Mouse (Mus musculus) hindbrain, embryonic 12.5 days (tissue): ENCODE data around the gene Ssbp2. TPM values are rescaled to one million over a fixed set of nuclear protein-coding genes. Genes with fewer than 3 reads are reported as not detected.

Experiments used
- ATAC-seq: fragments of 200-750 bp; cut with Nextera tagmentation; 2 replicates; pipeline ENCODE4 v1.8.0; 2017; ENCODE audit warnings: moderate TSS enrichment; ENCODE audit not compliant: low FRiP score
- H3K27ac ChIP-seq: fragments of 300-500 bp; sonication (generic); 2 replicates; pipeline ENCODE4 v1.5.1; 2016; ENCODE audit warnings: mild to moderate bottlenecking
- H3K27me3 ChIP-seq: fragments of 300-500 bp; sonication (generic); 2 replicates; pipeline ENCODE4 v1.6.1; 2016; ENCODE audit warnings: mild to moderate bottlenecking
- H3K36me3 ChIP-seq: fragments of 300-500 bp; sonication (generic); 2 replicates; pipeline ENCODE4 v1.6.1; 2016; ENCODE audit warnings: mild to moderate bottlenecking
- H3K4me1 ChIP-seq: fragments of 300-500 bp; sonication (generic); 2 replicates; pipeline ENCODE4 v1.6.1; 2016
- H3K4me2 ChIP-seq: fragments of 300-500 bp; sonication (generic); replicated peaks from 2 replicates; pipeline ENCODE4 v1.6.1; 2016; ENCODE audit warnings: mild to moderate bottlenecking
- H3K4me3 ChIP-seq: fragments of 300-500 bp; sonication (generic); 2 replicates; pipeline ENCODE4 v1.5.1; 2016; ENCODE audit warnings: mild to moderate bottlenecking
- H3K9ac ChIP-seq: fragments of 300-500 bp; sonication (generic); 2 replicates; pipeline ENCODE4 v1.6.1; 2016; ENCODE audit warnings: mild to moderate bottlenecking, moderate library complexity
- H3K9me3 ChIP-seq: fragments of 300-500 bp; sonication (generic); replicated peaks from 2 replicates; pipeline ENCODE4 v1.6.1; 2016; ENCODE audit warnings: mild to moderate bottlenecking
- WGBS: fragments of 180-500 bp; shearing (Covaris S2); methylation state at CpG from one replicate; pipeline ENCODE4 v1.1.7; 2016; 5-methylcytosine and 5-hydroxymethylcytosine counted together
- polyA plus RNA-seq: library from polyadenylated mRNA; unstranded; fragments of >200 nt; fragmentation: Nextera tagmentation; extraction: Ambion mirVana; gene quantifications from 2 replicates; pipeline ENCODE4 v1.2.1, GENCODE M21; 2016

Ssbp2 gene
- polyA plus RNA-seq, 1 experiment from 2014 or later: 153 TPM

GRCm38 (mm10) chr13:91662751-91663150 lies 202.7 kb downstream of the Ssbp2 start:
- no peak for ATAC-seq
- H3K9ac ChIP-seq: no peak overlapping the region
- H3K4me2 ChIP-seq: no peak overlapping the region
- H3K27ac ChIP-seq: no peak overlapping the region
- H3K36me3 ChIP-seq: no peaks in the 10 kb centered on the region
- no peaks in the 10 kb centered on the region for H3K9me3 ChIP-seq
- H3K27me3 ChIP-seq: no peaks in the 10 kb centered on the region
- 79% methylated on average over 2 of the region's 2 CpGs for WGBS
- no peak overlapping the region for H3K4me3 ChIP-seq
- H3K4me1 ChIP-seq: no peaks in the 10 kb centered on the region

- no peak for ATAC-seq
- Histone ChIP-seq H3K9ac (no peak overlapping the region), H3K27ac (no peak overlapping the region), H3K4me2 (no peak overlapping the region), H3K9me3 (no peaks in the 10 kb centered on the region), H3K27me3 (no peaks in the 10 kb centered on the region), H3K36me3 (peaks cover 6% of the 10 kb centered on the region; the same call in 1 of the 2 replicates), H3K4me3 (no peak overlapping the region), H3K4me1 (no peaks in the 10 kb centered on the region)
- 76% methylated on average over 3 of the region's 3 CpGs for WGBS
Observed at GRCm38 (mm10) chr13:91673241-91673640, 213.2 kb downstream of the Ssbp2 start.

- Histone ChIP-seq H3K36me3 (peaks cover 7% of the 10 kb centered on the region; the same call in 1 of the 2 replicates), H3K4me1 (no peaks in the 10 kb centered on the region), H3K9ac (no peak overlapping the region), H3K4me2 (no peak overlapping the region), H3K9me3 (no peaks in the 10 kb centered on the region), H3K4me3 (no peak overlapping the region), H3K27ac (no peak overlapping the region), H3K27me3 (no peaks in the 10 kb centered on the region)
- WGBS: 95% methylated on average over 8 of the region's 8 CpGs
- no peak for ATAC-seq
Observed at GRCm38 (mm10) chr13:91680764-91681437, 220.8 kb downstream of the Ssbp2 start.

- Histone ChIP-seq H3K36me3 (peaks cover 9% of the 10 kb centered on the region; the same call in 1 of the 2 replicates), H3K4me3 (no peak overlapping the region), H3K4me2 (no peak overlapping the region), H3K27me3 (no peaks in the 10 kb centered on the region), H3K4me1 (no peaks in the 10 kb centered on the region), H3K27ac (no peak overlapping the region), H3K9me3 (no peaks in the 10 kb centered on the region), H3K9ac (no peak overlapping the region)
- no peak for ATAC-seq
- WGBS: 96% methylated on average over 3 of the region's 3 CpGs
Observed at GRCm38 (mm10) chr13:91681474-91681873, 221.4 kb downstream of the Ssbp2 start.

- H3K4me2 ChIP-seq: no peak overlapping the region
- H3K9me3 ChIP-seq: no peaks in the 10 kb centered on the region
- no peaks in the 10 kb centered on the region for H3K27me3 ChIP-seq
- 87% methylated on average over 5 of the region's 5 CpGs for WGBS
- H3K27ac ChIP-seq: no peak overlapping the region
- peaks cover 10% of the 10 kb centered on the region for H3K36me3 ChIP-seq
- no peak overlapping the region for H3K4me3 ChIP-seq
- no peak for ATAC-seq
- H3K9ac ChIP-seq: no peak overlapping the region
- H3K4me1 ChIP-seq: no peaks in the 10 kb centered on the region
Observed at GRCm38 (mm10) chr13:91690118-91690517, 230.0 kb downstream of the Ssbp2 start.

GRCm38 (mm10) chr13:91693615-91694014 lies 233.5 kb downstream of the Ssbp2 start:
- no peaks in the 10 kb centered on the region for H3K27me3 ChIP-seq
- 59% methylated on average over 7 of the region's 7 CpGs for WGBS

GRCm38 (mm10) chr13:91695406-91695805 lies 235.3 kb downstream of the Ssbp2 start:
- Histone ChIP-seq H3K36me3 (no peaks in the 10 kb centered on the region), H3K9me3 (no peaks in the 10 kb centered on the region), H3K4me2 (no peak overlapping the region), H3K4me3 (no peak overlapping the region), H3K27ac (no peak overlapping the region), H3K27me3 (no peaks in the 10 kb centered on the region), H3K4me1 (no peaks in the 10 kb centered on the region), H3K9ac (no peak overlapping the region)
- ATAC-seq: no peak
- 87% methylated on average over 2 of the region's 2 CpGs for WGBS

More at GRCm38 (mm10) chr13:91693615-91694014, 233.5 kb downstream of the Ssbp2 start:
- no peaks in the 10 kb centered on the region for H3K9me3 ChIP-seq
- H3K9ac ChIP-seq: no peak overlapping the region
- H3K4me3 ChIP-seq: no peak overlapping the region
- no peaks in the 10 kb centered on the region for H3K4me1 ChIP-seq
- H3K36me3 ChIP-seq: no peaks in the 10 kb centered on the region
- ATAC-seq: no peak
- H3K27ac ChIP-seq: no peak overlapping the region
- H3K4me2 ChIP-seq: no peak overlapping the region

GRCm38 (mm10) chr13:91696109-91696645 lies 236.1 kb downstream of the Ssbp2 start:
- ATAC-seq: no peak
- no peak overlapping the region for H3K4me2 ChIP-seq
- H3K36me3 ChIP-seq: no peaks in the 10 kb centered on the region
- no peak overlapping the region for H3K27ac ChIP-seq
- H3K4me3 ChIP-seq: no peak overlapping the region
- no peaks in the 10 kb centered on the region for H3K4me1 ChIP-seq
- no peak overlapping the region for H3K9ac ChIP-seq
- H3K27me3 ChIP-seq: no peaks in the 10 kb centered on the region
- H3K9me3 ChIP-seq: no peaks in the 10 kb centered on the region
- WGBS: 88% methylated on average over 2 of the region's 2 CpGs

- H3K27me3 ChIP-seq: no peaks in the 10 kb centered on the region
- no peak overlapping the region for H3K4me2 ChIP-seq
- no peak overlapping the region for H3K4me3 ChIP-seq
- H3K9me3 ChIP-seq: no peaks in the 10 kb centered on the region
- H3K36me3 ChIP-seq: no peaks in the 10 kb centered on the region
- no peak overlapping the region for H3K27ac ChIP-seq
- 0 out of 2 replicates have a peak, but pooled peaks have one; percentile 46 for ATAC-seq
- 39% methylated on average over 3 of the region's 3 CpGs for WGBS
- no peak overlapping the region for H3K9ac ChIP-seq
- H3K4me1 ChIP-seq: no peaks in the 10 kb centered on the region
Observed at GRCm38 (mm10) chr13:91697011-91697410, 236.9 kb downstream of the Ssbp2 start.

GRCm38 (mm10) chr13:91702337-91702736 lies 242.3 kb downstream of the Ssbp2 start:
- no peak for ATAC-seq
- no peak overlapping the region for H3K4me2 ChIP-seq
- no peaks in the 10 kb centered on the region for H3K36me3 ChIP-seq
- no peak overlapping the region for H3K9ac ChIP-seq
- H3K4me3 ChIP-seq: no peak overlapping the region
- WGBS: 84% methylated on average over 6 of the region's 6 CpGs
- no peaks in the 10 kb centered on the region for H3K27me3 ChIP-seq
- H3K4me1 ChIP-seq: no peaks in the 10 kb centered on the region
- H3K9me3 ChIP-seq: no peaks in the 10 kb centered on the region
- H3K27ac ChIP-seq: no peak overlapping the region

- Histone ChIP-seq H3K4me3 (no peak overlapping the region), H3K9ac (no peak overlapping the region), H3K9me3 (no peaks in the 10 kb centered on the region), H3K27ac (no peak overlapping the region), H3K4me2 (no peak overlapping the region), H3K36me3 (no peaks in the 10 kb centered on the region), H3K27me3 (no peaks in the 10 kb centered on the region), H3K4me1 (no peaks in the 10 kb centered on the region)
- WGBS: 92% methylated on average over 6 of the region's 6 CpGs
- ATAC-seq: no peak
Observed at GRCm38 (mm10) chr13:91719487-91719886, 259.4 kb downstream of the Ssbp2 start.

- Histone ChIP-seq H3K4me1 (no peaks in the 10 kb centered on the region), H3K4me2 (no peak overlapping the region), H3K27ac (no peak overlapping the region), H3K36me3 (no peaks in the 10 kb centered on the region), H3K9ac (no peak overlapping the region), H3K27me3 (no peaks in the 10 kb centered on the region), H3K4me3 (no peak overlapping the region), H3K9me3 (no peaks in the 10 kb centered on the region)
- 67% methylated on average over 8 of the region's 8 CpGs for WGBS
- ATAC-seq: peak; percentile 67
Observed at GRCm38 (mm10) chr13:91723108-91723735, 263.1 kb downstream of the Ssbp2 start.

- Histone ChIP-seq H3K36me3 (no peaks in the 10 kb centered on the region), H3K4me2 (no peak overlapping the region), H3K4me3 (no peak overlapping the region), H3K4me1 (no peaks in the 10 kb centered on the region), H3K27me3 (no peaks in the 10 kb centered on the region), H3K27ac (no peak overlapping the region), H3K9me3 (no peaks in the 10 kb centered on the region), H3K9ac (no peak overlapping the region)
- WGBS: 82% methylated on average over 7 of the region's 7 CpGs
- ATAC-seq: no peak
Observed at GRCm38 (mm10) chr13:91723736-91724119, 263.6 kb downstream of the Ssbp2 start.
